Mouse (Mus musculus): ENCODE results near the gene Tmem131. TPM values are rescaled to one million over a fixed set of nuclear protein-coding genes. Genes with fewer than 3 reads are reported as not detected.

Tmem131 gene
- polyA plus RNA-seq, 1 experiment from 2014 or later, result 9.0 TPM

DNA sequence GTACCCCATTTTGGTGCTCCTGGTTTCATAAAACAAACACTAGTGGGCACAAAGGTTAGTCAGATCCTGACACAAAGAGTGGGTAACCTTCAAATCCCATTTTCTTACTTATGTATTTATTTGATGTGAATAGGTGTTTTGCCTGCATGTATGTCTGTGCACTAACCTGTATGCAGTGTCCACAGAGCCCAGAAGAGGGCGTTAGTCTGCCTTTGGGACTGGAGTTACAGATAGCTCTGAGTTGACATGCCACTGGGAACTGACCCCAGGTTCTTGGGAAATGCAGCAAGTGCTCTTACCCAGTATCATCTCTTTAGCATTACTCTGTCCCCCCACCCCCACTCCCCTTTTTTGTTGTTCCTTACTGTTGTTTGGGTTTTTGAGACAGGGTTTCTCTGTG lies 95.4 kb downstream of the Tmem131 start:
- no peak for ATAC-seq (replicated peaks; ENCODE audit: extremely low read depth, insufficient read depth, low FRiP score)
- Histone ChIP-seq H3K9me3 (replicated peaks; ENCODE audit: control insufficient read depth, low read length) (peaks cover 3% of the 10 kb centered on the region; the same call in 1 of the 2 replicates), H3K4me3 (ENCODE audit: low read length) (no peak overlapping the region), H3K27me3 (ENCODE audit: control insufficient read depth, insufficient read depth, low read length) (no peaks in the 10 kb centered on the region), H3K9ac (ENCODE audit: low read length) (no peak overlapping the region), H3K27ac (ENCODE audit: low read length) (no peak overlapping the region), H3K4me1 (ENCODE audit: control insufficient read depth, insufficient read depth, low read length) (peaks cover 18% of the 10 kb centered on the region), H3K4me2 (ENCODE audit: low read depth, low read length) (no peak overlapping the region), H3K36me3 (ENCODE audit: control insufficient read depth, insufficient read depth) (peaks cover 2% of the 10 kb centered on the region; the same call in 1 of the 2 replicates)
- 83% methylated on average over 1 of the region's 1 CpGs for WGBS

DNA sequence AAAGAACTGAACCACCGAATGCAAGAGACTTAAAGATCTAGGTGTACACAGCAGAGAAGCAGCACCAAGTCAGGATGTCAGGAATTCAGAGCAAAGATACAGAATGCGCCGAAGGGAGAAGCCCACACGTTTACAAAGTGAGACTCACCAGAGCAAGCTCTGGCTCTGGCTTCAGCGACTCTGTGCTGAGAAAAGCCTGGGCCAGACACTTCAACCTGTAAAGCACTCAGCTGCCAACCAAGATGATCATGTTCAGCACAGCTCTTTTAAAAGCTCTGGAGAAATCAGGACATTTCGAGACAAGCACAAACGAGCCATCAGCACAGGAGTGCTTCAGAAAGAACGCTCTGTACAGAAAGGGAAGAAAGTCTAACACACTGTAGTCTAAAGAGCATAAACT lies 96.2 kb downstream of the Tmem131 start:
- no peak for ATAC-seq (replicated peaks; ENCODE audit: extremely low read depth, insufficient read depth, low FRiP score)
- H3K4me2 ChIP-seq (ENCODE audit: low read depth, low read length), result no peak overlapping the region
- no peak overlapping the region for H3K4me3 ChIP-seq (ENCODE audit: low read length)
- H3K27ac ChIP-seq (ENCODE audit: low read length), result peak overlapping the region; percentile 25; the same call in 1 of the 2 replicates
- H3K9ac ChIP-seq (ENCODE audit: low read length), result no peak overlapping the region
- WGBS, result 42% methylated on average over 8 of the region's 8 CpGs
- H3K27me3 ChIP-seq (ENCODE audit: control insufficient read depth, insufficient read depth, low read length), result no peaks in the 10 kb centered on the region
- peaks cover 14% of the 10 kb centered on the region for H3K4me1 ChIP-seq (ENCODE audit: control insufficient read depth, insufficient read depth, low read length)
- peaks cover 2% of the 10 kb centered on the region; the same call in 1 of the 2 replicates for H3K36me3 ChIP-seq (ENCODE audit: control insufficient read depth, insufficient read depth)
- H3K9me3 ChIP-seq (replicated peaks; ENCODE audit: control insufficient read depth, low read length), result peaks cover 3% of the 10 kb centered on the region; the same call in 1 of the 2 replicates

DNA sequence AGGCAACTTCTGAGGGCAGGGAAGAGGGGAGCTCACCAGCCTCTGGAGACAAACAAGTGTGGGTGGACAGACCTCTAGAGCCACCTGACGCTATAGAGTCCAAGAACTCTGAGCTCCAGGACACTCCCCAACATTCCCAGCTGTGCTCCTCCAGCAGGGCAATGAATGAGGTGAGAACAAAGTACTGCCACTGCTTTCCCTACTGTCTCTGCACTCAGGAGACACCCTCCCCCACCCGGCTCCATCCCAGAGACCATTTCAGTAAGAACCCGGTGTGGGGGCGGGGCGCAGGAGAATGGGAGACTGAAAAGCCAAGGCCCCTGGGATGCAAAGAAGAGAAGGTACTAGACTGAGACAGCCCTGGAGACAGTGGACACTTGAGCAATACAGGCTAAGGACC lies 98.4 kb downstream of the Tmem131 start:
- no peak overlapping the region for H3K27ac ChIP-seq (ENCODE audit: low read length)

GRCm38 (mm10) chr1:36841806-36842205 lies 101.7 kb downstream of the Tmem131 start:
- no peaks in the 10 kb centered on the region for H3K27me3 ChIP-seq (ENCODE audit: control insufficient read depth, insufficient read depth, low read length)
- ATAC-seq (replicated peaks; ENCODE audit: extremely low read depth, insufficient read depth, low FRiP score), result no peak
- H3K9me3 ChIP-seq (replicated peaks; ENCODE audit: control insufficient read depth, low read length), result peaks cover 3% of the 10 kb centered on the region; the same call in 1 of the 2 replicates
- H3K4me1 ChIP-seq (ENCODE audit: control insufficient read depth, insufficient read depth, low read length), result peaks cover 7% of the 10 kb centered on the region; the same call in 1 of the 2 replicates
- H3K4me3 ChIP-seq (ENCODE audit: low read length), result no peak overlapping the region
- H3K36me3 ChIP-seq (ENCODE audit: control insufficient read depth, insufficient read depth), result peaks cover 20% of the 10 kb centered on the region
- 79% methylated on average over 1 of the region's 1 CpGs for WGBS
- no peak overlapping the region for H3K27ac ChIP-seq (ENCODE audit: low read length)
- H3K4me2 ChIP-seq (ENCODE audit: low read depth, low read length), result no peak overlapping the region
- H3K9ac ChIP-seq (ENCODE audit: low read length), result no peak overlapping the region

More for the DNA sequence above, 98.4 kb downstream of the Tmem131 start:
- no peak overlapping the region for H3K4me3 ChIP-seq (ENCODE audit: low read length)
- peaks cover 3% of the 10 kb centered on the region; the same call in 1 of the 2 replicates for H3K9me3 ChIP-seq (replicated peaks; ENCODE audit: control insufficient read depth, low read length)
- no peak overlapping the region for H3K9ac ChIP-seq (ENCODE audit: low read length)
- no peak for ATAC-seq (replicated peaks; ENCODE audit: extremely low read depth, insufficient read depth, low FRiP score)
- peaks cover 11% of the 10 kb centered on the region for H3K4me1 ChIP-seq (ENCODE audit: control insufficient read depth, insufficient read depth, low read length)
- H3K36me3 ChIP-seq (ENCODE audit: control insufficient read depth, insufficient read depth), result peaks cover 7% of the 10 kb centered on the region
- no peak overlapping the region for H3K4me2 ChIP-seq (ENCODE audit: low read depth, low read length)
- no peaks in the 10 kb centered on the region for H3K27me3 ChIP-seq (ENCODE audit: control insufficient read depth, insufficient read depth, low read length)
- WGBS, result 32% methylated on average over 5 of the region's 5 CpGs

DNA sequence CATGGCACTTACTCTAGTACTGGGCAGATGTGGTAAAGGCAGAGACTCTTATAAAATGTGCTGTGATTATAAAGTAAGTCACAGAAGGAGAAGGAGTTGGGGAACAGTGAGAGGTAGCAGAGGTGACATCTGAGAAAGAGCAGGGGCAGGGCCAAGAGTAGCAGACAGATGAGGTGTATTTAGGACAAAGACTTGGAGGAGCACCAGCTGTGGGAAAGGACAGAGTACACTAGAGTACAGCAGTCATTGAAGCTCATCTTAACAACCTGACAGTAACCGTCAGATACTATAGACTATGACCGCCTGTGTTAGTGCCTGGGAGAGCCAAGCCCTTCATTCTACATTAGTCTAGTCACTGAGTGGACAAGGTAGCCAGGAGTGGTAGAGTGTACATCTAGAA lies 102.5 kb downstream of the Tmem131 start:
- Histone ChIP-seq H3K27me3 (ENCODE audit: control insufficient read depth, insufficient read depth, low read length) (no peaks in the 10 kb centered on the region), H3K9me3 (replicated peaks; ENCODE audit: control insufficient read depth, low read length) (no peaks in the 10 kb centered on the region), H3K4me2 (ENCODE audit: low read depth, low read length) (no peak overlapping the region), H3K27ac (ENCODE audit: low read length) (no peak overlapping the region), H3K4me1 (ENCODE audit: control insufficient read depth, insufficient read depth, low read length) (peaks cover 7% of the 10 kb centered on the region; the same call in 1 of the 2 replicates), H3K4me3 (ENCODE audit: low read length) (no peak overlapping the region), H3K36me3 (ENCODE audit: control insufficient read depth, insufficient read depth) (peaks cover 17% of the 10 kb centered on the region), H3K9ac (ENCODE audit: low read length) (no peak overlapping the region)
- ATAC-seq (replicated peaks; ENCODE audit: extremely low read depth, insufficient read depth, low FRiP score), result no peak
- WGBS, result 87% methylated on average over 2 of the region's 2 CpGs

DNA sequence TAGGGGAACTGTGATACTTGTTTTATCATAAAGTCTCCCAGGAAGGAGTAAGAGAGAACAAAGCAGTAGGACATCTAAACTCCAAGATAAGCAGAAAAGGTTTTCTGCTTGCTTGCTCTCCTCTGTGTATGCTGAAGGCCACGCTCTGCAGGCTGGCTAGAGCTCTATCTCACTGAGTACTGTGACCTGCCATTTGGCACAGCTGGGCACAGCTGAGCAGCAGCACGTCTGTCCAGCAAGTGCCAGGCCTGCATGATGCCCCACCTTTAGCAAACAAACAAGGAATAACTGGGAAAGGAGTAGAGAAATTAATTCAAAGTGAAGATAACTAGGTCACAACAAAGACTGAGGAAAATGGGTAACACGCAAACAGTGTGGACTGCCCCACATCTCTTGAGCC lies 103.6 kb downstream of the Tmem131 start:
- Histone ChIP-seq H3K9me3 (replicated peaks; ENCODE audit: control insufficient read depth, low read length) (no peaks in the 10 kb centered on the region), H3K27me3 (ENCODE audit: control insufficient read depth, insufficient read depth, low read length) (no peaks in the 10 kb centered on the region), H3K9ac (ENCODE audit: low read length) (no peak overlapping the region), H3K4me3 (ENCODE audit: low read length) (no peak overlapping the region), H3K4me1 (ENCODE audit: control insufficient read depth, insufficient read depth, low read length) (peaks cover 1% of the 10 kb centered on the region; the same call in 1 of the 2 replicates), H3K27ac (ENCODE audit: low read length) (no peak overlapping the region), H3K4me2 (ENCODE audit: low read depth, low read length) (no peak overlapping the region), H3K36me3 (ENCODE audit: control insufficient read depth, insufficient read depth) (peaks cover 17% of the 10 kb centered on the region)
- ATAC-seq (replicated peaks; ENCODE audit: extremely low read depth, insufficient read depth, low FRiP score), result no peak
- 72% methylated on average over 3 of the region's 3 CpGs for WGBS

GRCm38 (mm10) chr1:36836274-36836954 lies 107.1 kb downstream of the Tmem131 start:
- Histone ChIP-seq H3K4me2 (ENCODE audit: low read depth, low read length) (no peak overlapping the region), H3K9me3 (replicated peaks; ENCODE audit: control insufficient read depth, low read length) (no peaks in the 10 kb centered on the region), H3K27me3 (ENCODE audit: control insufficient read depth, insufficient read depth, low read length) (no peaks in the 10 kb centered on the region), H3K36me3 (ENCODE audit: control insufficient read depth, insufficient read depth) (peaks cover 40% of the 10 kb centered on the region), H3K4me3 (ENCODE audit: low read length) (no peak overlapping the region), H3K9ac (ENCODE audit: low read length) (no peak overlapping the region), H3K27ac (ENCODE audit: low read length) (peak overlapping the region; percentile 68), H3K4me1 (ENCODE audit: control insufficient read depth, insufficient read depth, low read length) (no peaks in the 10 kb centered on the region)
- 85% methylated on average over 12 of the region's 12 CpGs for WGBS
- no peak for ATAC-seq (replicated peaks; ENCODE audit: extremely low read depth, insufficient read depth, low FRiP score)

DNA sequence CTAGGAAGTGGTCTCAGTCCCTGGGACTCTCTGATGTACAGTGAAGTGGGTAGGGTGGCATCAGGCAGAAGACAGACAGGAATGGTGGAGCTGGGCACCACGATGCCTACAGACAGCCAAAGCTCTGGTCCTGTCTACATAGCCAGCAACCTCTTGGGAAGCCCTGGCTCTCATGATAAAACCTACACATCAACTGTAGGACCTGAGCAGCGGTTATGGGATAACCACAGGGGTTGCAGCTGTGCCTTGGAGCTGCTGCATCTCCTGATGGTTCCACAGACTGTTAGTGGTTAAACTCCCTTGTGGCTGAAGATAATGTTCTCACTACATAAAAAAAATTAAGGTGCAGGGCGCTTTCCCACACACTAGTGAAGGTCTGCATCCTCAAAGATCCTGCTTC lies 107.9 kb downstream of the Tmem131 start:
- Histone ChIP-seq H3K4me3 (ENCODE audit: low read length) (no peak overlapping the region), H3K4me1 (ENCODE audit: control insufficient read depth, insufficient read depth, low read length) (no peaks in the 10 kb centered on the region), H3K4me2 (ENCODE audit: low read depth, low read length) (no peak overlapping the region), H3K9me3 (replicated peaks; ENCODE audit: control insufficient read depth, low read length) (no peaks in the 10 kb centered on the region), H3K27me3 (ENCODE audit: control insufficient read depth, insufficient read depth, low read length) (no peaks in the 10 kb centered on the region), H3K9ac (ENCODE audit: low read length) (no peak overlapping the region), H3K27ac (ENCODE audit: low read length) (no peak overlapping the region), H3K36me3 (ENCODE audit: control insufficient read depth, insufficient read depth) (peaks cover 37% of the 10 kb centered on the region)
- WGBS, result 81% methylated on average over 3 of the region's 3 CpGs
- ATAC-seq (replicated peaks; ENCODE audit: extremely low read depth, insufficient read depth, low FRiP score), result 0 out of 2 replicates have a peak, but pooled peaks have one; percentile 28

GRCm38 (mm10) chr1:36834090-36834489 lies 109.4 kb downstream of the Tmem131 start:
- Histone ChIP-seq H3K4me1 (ENCODE audit: control insufficient read depth, insufficient read depth, low read length) (no peaks in the 10 kb centered on the region), H3K27ac (ENCODE audit: low read length) (no peak overlapping the region; the same call in 1 of the 2 replicates), H3K4me3 (ENCODE audit: low read length) (no peak overlapping the region), H3K9me3 (replicated peaks; ENCODE audit: control insufficient read depth, low read length) (no peaks in the 10 kb centered on the region), H3K27me3 (ENCODE audit: control insufficient read depth, insufficient read depth, low read length) (no peaks in the 10 kb centered on the region), H3K4me2 (ENCODE audit: low read depth, low read length) (no peak overlapping the region), H3K36me3 (ENCODE audit: control insufficient read depth, insufficient read depth) (peaks cover 34% of the 10 kb centered on the region), H3K9ac (ENCODE audit: low read length) (no peak overlapping the region)
- no peak for ATAC-seq (replicated peaks; ENCODE audit: extremely low read depth, insufficient read depth, low FRiP score)
- WGBS, result 93% methylated on average over 7 of the region's 7 CpGs

Measured in heart, embryonic 16.5 days (tissue).